Mouse (Mus musculus): ENCODE data around the gene Olfr251. TPM values are rescaled to one million over a fixed set of nuclear protein-coding genes. Genes with fewer than 3 reads are reported as not detected.
"Not testable (repeated sequence)": the region's sequence is repeated elsewhere in the genome, so short reads cannot be mapped to it uniquely, and the experiment has no call there.

The Olfr251 gene
- not detected in 2 replicates for polyA plus RNA-seq (2016; fragmentation: Nextera tagmentation; extraction: Ambion mirVana)

- Histone ChIP-seq H3K4me3 (no peak within 1 kb of the TSS), H3K27ac (replicated peaks) (no peak within 1 kb of the TSS), H3K36me3 (replicated peaks) (no peaks in the 10 kb centered on the region), H3K27me3 (replicated peaks; ENCODE audit: low read depth, poor library complexity, severe bottlenecking) (no peaks in the 10 kb centered on the region), H3K4me1 (no peaks in the 10 kb centered on the region), H3K9me3 (no peaks in the 10 kb centered on the region)
- WGBS: 77% methylated on average over 2 of the region's 2 CpGs
- no peak for DNase-seq (ENCODE audit: low spot score)
These were observed at the start of gene Olfr251 for GRCm38 (mm10) chr9:38376786-38377185. TSS of gene Olfr251 (plus strand) at chr9:38377086.

GRCm38 (mm10) chr9:38328760-38329159 lies 48.1 kb upstream of the Olfr251 start, which contains the start of gene Olfr25:
TSS of gene Olfr25 (plus strand) at chr9:38329060.
- no peaks in the 10 kb centered on the region for H3K9me3 ChIP-seq
- H3K4me1 ChIP-seq: no peaks in the 10 kb centered on the region
- H3K27ac ChIP-seq (replicated peaks): no peak within 1 kb of the TSS
- 81% methylated on average over 3 of the region's 3 CpGs for WGBS
- H3K36me3 ChIP-seq (replicated peaks): no peaks in the 10 kb centered on the region
- H3K27me3 ChIP-seq (replicated peaks; ENCODE audit: low read depth, poor library complexity, severe bottlenecking): no peaks in the 10 kb centered on the region
- no peak within 1 kb of the TSS for H3K4me3 ChIP-seq
- no peak for DNase-seq (ENCODE audit: low spot score)

GRCm38 (mm10) chr9:38348111-38348510 lies 28.8 kb upstream of the Olfr251 start, which contains the start of gene Olfr898:
TSS of gene Olfr898 (plus strand) at chr9:38348411.
- WGBS: 97% methylated on average over 4 of the region's 4 CpGs
- DNase-seq (ENCODE audit: low spot score): no peak
- Histone ChIP-seq H3K4me1 (no peaks in the 10 kb centered on the region), H3K27me3 (replicated peaks; ENCODE audit: low read depth, poor library complexity, severe bottlenecking) (no peaks in the 10 kb centered on the region), H3K36me3 (replicated peaks) (no peaks in the 10 kb centered on the region), H3K4me3 (no peak within 1 kb of the TSS), H3K27ac (replicated peaks) (no peak within 1 kb of the TSS), H3K9me3 (no peaks in the 10 kb centered on the region)

GRCm38 (mm10) chr9:38366596-38366995 lies 10.3 kb upstream of the Olfr251 start, which contains the start of gene Olfr250:
TSS of gene Olfr250 (plus strand) at chr9:38366896.
- 95% methylated on average over 2 of the region's 2 CpGs for WGBS
- DNase-seq (ENCODE audit: low spot score): no peak
- Histone ChIP-seq H3K4me3 (no peak within 1 kb of the TSS), H3K4me1 (no peaks in the 10 kb centered on the region), H3K9me3 (no peaks in the 10 kb centered on the region), H3K27me3 (replicated peaks; ENCODE audit: low read depth, poor library complexity, severe bottlenecking) (no peaks in the 10 kb centered on the region), H3K36me3 (replicated peaks) (no peaks in the 10 kb centered on the region), H3K27ac (replicated peaks) (no peak within 1 kb of the TSS)

DNA sequence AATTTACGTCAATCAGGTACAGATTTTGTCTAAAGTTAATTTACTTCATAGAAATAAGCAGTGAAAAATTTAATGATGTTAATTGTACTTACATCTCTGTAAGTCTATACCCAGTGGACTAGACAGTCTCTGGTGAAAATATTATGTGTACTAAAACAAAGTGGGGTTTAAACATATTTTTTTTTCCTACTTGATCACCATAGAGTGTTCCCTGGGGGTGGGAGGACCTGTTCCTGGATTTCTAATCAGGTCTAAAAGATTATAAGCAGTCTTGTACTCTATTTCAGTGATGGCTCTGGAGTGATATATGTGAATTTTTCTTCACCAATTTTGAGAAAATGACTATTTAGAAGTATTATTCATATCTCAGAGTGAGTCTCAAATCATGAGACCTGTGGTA lies 24.5 kb downstream of the Olfr251 start, which contains the start of gene Olfr147:
Olfr147 (plus strand) TSS at position 301 of the 400 bp plus-strand sequence.
- Histone ChIP-seq H3K4me3 (no peak within 1 kb of the TSS), H3K9me3 (no peaks in the 10 kb centered on the region), H3K27ac (replicated peaks) (no peak within 1 kb of the TSS), H3K27me3 (replicated peaks; ENCODE audit: low read depth, poor library complexity, severe bottlenecking) (no peaks in the 10 kb centered on the region), H3K4me1 (no peaks in the 10 kb centered on the region), H3K36me3 (replicated peaks) (no peaks in the 10 kb centered on the region)
- no peak for DNase-seq (ENCODE audit: low spot score)
- 92% methylated on average over 1 of the region's 1 CpGs for WGBS

- not testable (repeated sequence) for H3K36me3 ChIP-seq (replicated peaks); H3K4me3 ChIP-seq; DNase-seq (ENCODE audit: low spot score); H3K9me3 ChIP-seq; H3K4me1 ChIP-seq; H3K27me3 ChIP-seq (replicated peaks; ENCODE audit: low read depth, poor library complexity, severe bottlenecking); H3K27ac ChIP-seq (replicated peaks)
- 94% methylated on average over 3 of the region's 3 CpGs for WGBS
These were observed 30.6 kb downstream of the Olfr251 start for GRCm38 (mm10) chr9:38407502-38407901.

- not testable (repeated sequence) for H3K27ac ChIP-seq (replicated peaks); H3K36me3 ChIP-seq (replicated peaks); H3K27me3 ChIP-seq (replicated peaks; ENCODE audit: low read depth, poor library complexity, severe bottlenecking); H3K4me3 ChIP-seq; H3K9me3 ChIP-seq; H3K4me1 ChIP-seq
- peak; percentile 54 for DNase-seq (ENCODE audit: low spot score)
- 93% methylated on average over 14 of the region's 14 CpGs for WGBS
These were observed 36.6 kb downstream of the Olfr251 start for GRCm38 (mm10) chr9:38413502-38413901.

DNA sequence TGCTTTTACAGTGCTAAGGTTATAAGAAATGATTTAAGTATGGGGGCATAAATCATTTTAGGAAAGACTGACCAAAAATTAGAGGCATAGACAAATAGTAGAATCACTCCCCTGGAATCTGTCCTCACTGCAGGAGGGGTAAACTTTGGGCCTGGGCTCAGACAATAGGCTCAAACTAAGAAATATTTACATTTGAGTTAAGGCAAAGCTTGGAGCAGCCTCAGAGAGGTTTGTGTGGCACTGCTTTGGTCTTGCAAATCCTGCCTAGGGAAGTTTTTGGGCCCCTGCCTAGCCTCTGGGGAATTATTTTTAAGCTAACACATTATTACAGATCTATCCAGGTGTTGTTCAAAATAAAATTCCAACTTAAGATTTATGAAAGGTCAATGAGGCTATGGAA lies 46.9 kb downstream of the Olfr251 start:
- H3K36me3 ChIP-seq (replicated peaks): no peaks in the 10 kb centered on the region
- H3K4me1 ChIP-seq: no peaks in the 10 kb centered on the region
- no peak for DNase-seq (ENCODE audit: low spot score)
- H3K9me3 ChIP-seq: no peaks in the 10 kb centered on the region
- no peak overlapping the region for H3K4me3 ChIP-seq
- no peak overlapping the region for H3K27ac ChIP-seq (replicated peaks)
- no peaks in the 10 kb centered on the region for H3K27me3 ChIP-seq (replicated peaks; ENCODE audit: low read depth, poor library complexity, severe bottlenecking)

- H3K36me3 ChIP-seq (replicated peaks): no peaks in the 10 kb centered on the region
- no peak overlapping the region for H3K4me3 ChIP-seq
- no peaks in the 10 kb centered on the region for H3K27me3 ChIP-seq (replicated peaks; ENCODE audit: low read depth, poor library complexity, severe bottlenecking)
- no peak for DNase-seq (ENCODE audit: low spot score)
- H3K9me3 ChIP-seq: no peaks in the 10 kb centered on the region
- WGBS: 56% methylated on average over 1 of the region's 1 CpGs
- no peak overlapping the region for H3K27ac ChIP-seq (replicated peaks)
- H3K4me1 ChIP-seq: no peaks in the 10 kb centered on the region
These were observed 50.1 kb downstream of the Olfr251 start for GRCm38 (mm10) chr9:38427026-38427425.

- Histone ChIP-seq H3K27me3 (replicated peaks; ENCODE audit: low read depth, poor library complexity, severe bottlenecking) (no peaks in the 10 kb centered on the region), H3K27ac (replicated peaks) (no peak within 1 kb of the TSS), H3K36me3 (replicated peaks) (no peaks in the 10 kb centered on the region), H3K9me3 (no peaks in the 10 kb centered on the region), H3K4me1 (no peaks in the 10 kb centered on the region), H3K4me3 (no peak within 1 kb of the TSS)
- DNase-seq (ENCODE audit: low spot score): no peak
- WGBS: 86% methylated on average over 1 of the region's 1 CpGs
These were observed 52.3 kb downstream of the Olfr251 start, which contains the start of gene Olfr901 for GRCm38 (mm10) chr9:38429155-38429554. TSS of gene Olfr901 (plus strand) at chr9:38429455.

Other genes with a start within 250 kb of the Olfr251 start
- gene Olfr890, start 234.6 kb upstream of the Olfr251 start, polyA plus RNA-seq (2016; fragmentation: Nextera tagmentation; extraction: Ambion mirVana): not detected in 2 replicates
- gene Olfr891, start 196.3 kb upstream of the Olfr251 start, polyA plus RNA-seq (2016; fragmentation: Nextera tagmentation; extraction: Ambion mirVana): not detected in 2 replicates
- not detected in 2 replicates for gene Olfr893, start 168.7 kb upstream of the Olfr251 start, polyA plus RNA-seq (2016; fragmentation: Nextera tagmentation; extraction: Ambion mirVana)
- gene Olfr894, start 159.0 kb upstream of the Olfr251 start, polyA plus RNA-seq (2016; fragmentation: Nextera tagmentation; extraction: Ambion mirVana): not detected in 2 replicates
- gene Olfr143, start 124.3 kb upstream of the Olfr251 start, polyA plus RNA-seq (2016; fragmentation: Nextera tagmentation; extraction: Ambion mirVana): not detected in 2 replicates
- gene Olfr895, start 109.2 kb upstream of the Olfr251 start, polyA plus RNA-seq (2016; fragmentation: Nextera tagmentation; extraction: Ambion mirVana): not detected in 2 replicates
- gene Olfr896-ps1, start 86.0 kb upstream of the Olfr251 start, polyA plus RNA-seq (2016; fragmentation: Nextera tagmentation; extraction: Ambion mirVana): not detected in 2 replicates
- not detected in 2 replicates for gene Olfr25, start 48.0 kb upstream of the Olfr251 start, polyA plus RNA-seq (2016; fragmentation: Nextera tagmentation; extraction: Ambion mirVana)
- gene Olfr898, start 28.7 kb upstream of the Olfr251 start, polyA plus RNA-seq (2016; fragmentation: Nextera tagmentation; extraction: Ambion mirVana): not detected in 2 replicates
- gene Olfr250, start 10.2 kb upstream of the Olfr251 start, polyA plus RNA-seq (2016; fragmentation: Nextera tagmentation; extraction: Ambion mirVana): not detected in 2 replicates
- not detected in 2 replicates for gene Olfr147, start 24.6 kb downstream of the Olfr251 start, polyA plus RNA-seq (2016; fragmentation: Nextera tagmentation; extraction: Ambion mirVana)
- not detected in 2 replicates for gene Olfr901, start 52.4 kb downstream of the Olfr251 start, polyA plus RNA-seq (2016; fragmentation: Nextera tagmentation; extraction: Ambion mirVana)
- gene Olfr902, start 70.6 kb downstream of the Olfr251 start, polyA plus RNA-seq (2016; fragmentation: Nextera tagmentation; extraction: Ambion mirVana): not detected in 2 replicates
- not detected in 2 replicates for gene Olfr904, start 86.1 kb downstream of the Olfr251 start, polyA plus RNA-seq (2016; fragmentation: Nextera tagmentation; extraction: Ambion mirVana)
- not detected in 2 replicates for gene Olfr905, start 94.0 kb downstream of the Olfr251 start, polyA plus RNA-seq (2016; fragmentation: Nextera tagmentation; extraction: Ambion mirVana)
- not detected in 2 replicates for gene Olfr906, start 110.0 kb downstream of the Olfr251 start, polyA plus RNA-seq (2016; fragmentation: Nextera tagmentation; extraction: Ambion mirVana)
- gene Olfr907, start 118.7 kb downstream of the Olfr251 start, polyA plus RNA-seq (2016; fragmentation: Nextera tagmentation; extraction: Ambion mirVana): not detected in 2 replicates
- not detected in 2 replicates for gene Olfr911-ps1, start 144.5 kb downstream of the Olfr251 start, polyA plus RNA-seq (2016; fragmentation: Nextera tagmentation; extraction: Ambion mirVana)
- gene Olfr910, start 160.8 kb downstream of the Olfr251 start, polyA plus RNA-seq (2016; fragmentation: Nextera tagmentation; extraction: Ambion mirVana): not detected in 2 replicates
- not detected in 2 replicates for gene Olfr912, start 203.1 kb downstream of the Olfr251 start, polyA plus RNA-seq (2016; fragmentation: Nextera tagmentation; extraction: Ambion mirVana)
- gene Olfr913, start 215.7 kb downstream of the Olfr251 start, polyA plus RNA-seq (2016; fragmentation: Nextera tagmentation; extraction: Ambion mirVana): not detected in 2 replicates
- not detected in 2 replicates for gene Olfr914, start 228.0 kb downstream of the Olfr251 start, polyA plus RNA-seq (2016; fragmentation: Nextera tagmentation; extraction: Ambion mirVana)